Mouse (Mus musculus): ENCODE data around the gene Acss1.

DNA sequence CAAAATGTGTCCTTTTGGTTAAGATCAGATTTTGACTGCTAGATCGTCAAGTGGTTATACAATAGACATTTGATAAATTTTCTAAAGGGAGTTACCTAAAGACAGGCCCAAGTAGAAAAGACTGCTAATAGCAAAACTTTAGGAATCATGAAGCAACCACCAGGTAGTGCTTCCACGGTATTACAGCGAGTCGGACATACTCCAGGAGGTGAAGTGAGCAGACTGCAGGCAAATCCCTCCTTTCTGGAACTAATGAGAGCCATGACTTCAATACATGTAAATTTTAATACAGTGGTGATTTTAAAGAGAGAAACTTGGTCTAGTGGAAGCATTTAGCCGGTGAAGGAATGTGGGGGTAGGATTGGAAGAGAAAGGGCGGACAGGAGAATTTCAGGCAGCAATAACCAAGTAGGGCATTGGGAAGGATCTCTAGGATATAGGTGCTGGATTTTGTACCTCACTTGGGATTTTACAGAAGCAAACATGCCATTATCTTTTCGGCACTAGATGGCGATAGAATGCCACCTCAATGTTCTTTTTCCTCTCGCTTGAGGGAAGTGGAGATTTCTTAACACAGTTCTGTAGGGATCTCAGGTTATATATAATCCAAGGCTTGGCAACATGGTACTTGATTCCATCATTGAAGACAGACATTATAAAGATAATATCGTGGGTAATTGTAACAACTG is 59.3 kb downstream of the Acss1 start:
- no peak for TF ChIP-seq GATA1 (IDR thresholded peaks at IDR 0.05; ENCODE audit: low read length)
- TF ChIP-seq TAL1 (IDR thresholded peaks at IDR 0.05; ENCODE audit: low read length): no peak
